ENCODE assay signal across 1 mouse cellular context in the genomic region with DNA sequence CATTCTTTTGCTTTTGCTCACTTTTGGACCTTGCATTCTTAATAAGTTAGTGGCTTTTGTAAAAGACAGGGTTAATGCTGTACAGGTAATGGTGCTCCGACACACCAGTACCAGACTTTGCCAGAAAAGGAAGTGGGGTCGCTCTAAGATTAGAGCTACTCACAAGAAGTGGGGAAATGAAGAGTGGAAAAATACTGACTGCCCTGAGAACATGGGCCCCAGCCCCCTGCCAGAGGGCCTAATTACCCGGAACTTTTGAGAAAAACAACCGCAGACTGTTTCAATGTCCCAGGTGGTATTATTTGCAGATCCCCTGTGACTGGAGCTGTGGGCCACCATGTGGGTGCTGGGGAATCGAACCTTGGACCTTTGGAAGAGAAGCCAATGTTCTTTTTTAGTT.
TF ChIP-seq lines count a peak whose summit lies in the region.

No protein-coding gene starts in this region.

TF ChIP-seq in CH12.LX, 34 proteins besides CTCF, POLR2A, EP300 and RAD21 (continued from another document):
- TF ChIP-seq ZMIZ1 (IDR thresholded peaks at IDR 0.05; ENCODE audit: low read depth, low read length) (no peak), MYC (IDR thresholded peaks at IDR 0.05; ENCODE audit: low read depth, low read length) (no peak), UBTF (IDR thresholded peaks at IDR 0.05; ENCODE audit: low read depth, low read length) (no peak), MEF2A (IDR thresholded peaks at IDR 0.05; ENCODE audit: borderline replicate concordance, low read depth, low read length) (0 out of 2 replicates have a peak, but pooled peaks have one; percentile 35), CHD2 (IDR thresholded peaks at IDR 0.05; ENCODE audit: low read length) (no peak), TBP (conservative IDR thresholded peaks at IDR 0.05; ENCODE audit: low read depth, low read length) (no peak), JUN (IDR thresholded peaks at IDR 0.05; ENCODE audit: insufficient read depth, low read depth, low read length) (no peak), ZC3H11A (IDR thresholded peaks at IDR 0.05; ENCODE audit: low read depth, low read length) (no peak), ZKSCAN1 (IDR thresholded peaks at IDR 0.05; ENCODE audit: borderline replicate concordance, low read depth, low read length) (no peak), IRF4 (IDR thresholded peaks at IDR 0.05; ENCODE audit: low read depth, low read length) (0 out of 2 replicates have a peak, but pooled peaks have one; percentile 17), MAX (IDR thresholded peaks at IDR 0.05; ENCODE audit: low read length) (no peak), ELF1 (IDR thresholded peaks at IDR 0.05; ENCODE audit: low read depth, low read length) (peak; percentile 29; the same call in 1 of the 2 replicates), MAFK (IDR thresholded peaks at IDR 0.05; ENCODE audit: insufficient replicate concordance, low read length) (no peak)
